Mouse (Mus musculus): ENCODE measurements at regions not wholly inside any gene's neighbourhood (a gene's known extent, or its start where the extent isn't known, plus 50 kb on each side); places are given as distances from the start of the nearest gene placed in this dataset.

DNA sequence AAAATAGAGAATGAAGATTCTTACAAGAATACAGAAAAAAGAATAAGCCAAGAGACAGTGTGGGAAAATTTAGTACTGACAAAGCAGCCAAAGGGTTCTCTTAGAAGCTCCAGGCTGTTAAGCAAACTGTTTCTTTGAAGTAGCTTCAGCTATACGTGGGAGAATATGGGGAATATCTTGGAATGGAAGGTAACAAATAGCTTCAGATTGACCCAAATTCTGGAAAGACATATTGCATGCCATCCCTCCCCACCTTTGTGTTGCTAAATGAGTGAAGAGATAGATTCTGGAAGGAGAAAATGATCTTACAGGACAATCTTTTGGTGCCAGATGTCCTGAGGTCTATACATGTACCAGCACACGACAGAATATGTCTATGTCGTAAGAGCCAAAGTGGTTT lies 591.9 kb upstream of the Cdh6 start:
- DNase-seq: no peak

DNA sequence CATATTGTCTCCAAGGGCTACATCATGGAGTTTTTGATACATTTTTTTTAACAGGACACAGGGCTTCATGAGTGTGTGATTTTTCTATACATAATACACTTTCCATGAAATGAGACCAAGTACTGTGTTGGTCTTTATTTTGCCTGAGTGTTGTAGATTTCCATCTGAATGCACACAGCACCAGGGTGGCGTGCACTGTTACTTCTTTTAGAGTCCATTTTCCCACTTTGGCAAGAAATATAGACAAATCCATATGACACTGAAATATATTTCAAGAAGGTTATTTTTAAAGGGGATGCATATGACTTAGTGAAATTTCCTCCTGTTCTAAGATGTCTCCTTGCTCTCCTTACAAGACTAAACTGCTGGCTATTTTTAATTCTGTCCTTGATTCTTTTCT lies 591.1 kb upstream of the Cdh6 start:
- DNase-seq: no peak

DNA sequence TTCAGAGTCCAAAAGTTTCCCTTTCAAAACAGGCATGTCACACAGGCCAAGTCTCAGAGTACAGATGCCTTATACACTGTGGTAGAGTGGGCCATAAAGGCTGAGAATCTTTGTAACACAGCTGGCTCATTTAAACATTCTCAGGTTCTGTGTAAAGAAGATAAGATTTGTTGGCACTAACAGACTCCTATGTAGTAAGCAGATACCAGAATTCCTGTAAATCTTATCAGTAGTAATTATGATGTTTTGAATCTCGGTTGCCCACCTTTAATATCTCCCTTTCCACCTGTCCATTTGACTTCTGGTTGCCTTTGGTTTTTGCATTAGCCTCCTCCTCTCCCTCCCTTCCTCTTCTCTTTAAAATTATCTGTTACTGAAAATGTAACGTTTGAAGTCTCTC lies 573.1 kb upstream of the Cdh6 start:
- no peak for DNase-seq

DNA sequence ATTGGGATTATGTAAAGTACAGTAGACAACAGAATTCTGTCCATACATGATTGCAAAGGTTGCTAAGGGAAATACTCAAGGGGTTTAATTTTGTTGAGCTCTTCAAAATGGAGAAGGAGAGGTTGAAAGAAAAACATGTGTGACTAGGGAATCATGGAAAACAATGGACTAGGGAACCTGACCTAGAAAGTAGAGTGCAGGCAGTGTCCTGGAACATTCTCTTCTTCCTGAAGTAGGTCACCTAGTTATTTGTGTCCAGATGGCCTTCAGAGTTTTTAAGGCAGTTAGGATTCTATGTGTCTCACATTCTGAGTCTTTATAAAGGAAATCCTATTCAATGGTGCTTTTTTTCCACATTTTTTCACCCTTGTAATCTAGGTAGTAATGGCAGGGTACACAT lies 532.8 kb upstream of the Cdh6 start:
- no peak for DNase-seq

DNA sequence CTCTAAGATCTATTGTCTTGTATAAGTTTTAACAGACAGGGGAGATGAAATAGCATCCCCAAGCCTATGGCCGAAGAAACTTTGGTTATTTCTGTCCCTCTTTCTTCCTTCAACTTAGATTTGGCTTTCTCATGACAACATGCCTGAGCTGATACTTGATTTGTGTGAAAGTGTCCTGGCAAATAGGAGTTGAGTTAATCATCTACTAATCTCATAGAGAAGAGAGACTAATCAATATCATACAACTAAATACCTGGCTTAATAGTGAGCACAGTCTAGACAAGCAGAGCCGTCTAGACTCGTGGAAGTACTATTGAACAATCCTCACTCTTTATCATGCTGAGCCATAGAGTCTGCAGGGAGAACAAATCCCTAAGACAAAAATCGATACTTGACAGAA lies 531.7 kb upstream of the Cdh6 start:
- no peak for DNase-seq

DNA sequence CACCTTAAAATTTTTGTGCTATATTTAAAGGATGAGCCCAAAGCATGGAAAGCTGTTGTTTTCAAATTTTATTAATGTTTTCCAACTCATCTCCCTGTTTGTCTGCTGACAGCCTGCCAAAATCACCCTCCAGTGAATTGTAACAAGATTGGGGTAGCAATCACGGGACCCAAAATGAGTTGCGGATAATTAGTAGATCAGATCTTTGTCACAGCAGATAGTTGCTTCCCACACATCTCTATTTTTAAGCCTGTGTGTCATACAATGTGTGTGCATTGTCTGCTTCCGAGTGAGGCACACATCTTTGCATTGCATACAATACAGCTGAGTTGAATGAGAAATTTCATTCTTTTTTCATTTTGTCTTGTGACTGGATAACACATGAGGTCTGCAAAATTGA lies 494.7 kb upstream of the Cdh6 start:
- DNase-seq: no peak

DNA sequence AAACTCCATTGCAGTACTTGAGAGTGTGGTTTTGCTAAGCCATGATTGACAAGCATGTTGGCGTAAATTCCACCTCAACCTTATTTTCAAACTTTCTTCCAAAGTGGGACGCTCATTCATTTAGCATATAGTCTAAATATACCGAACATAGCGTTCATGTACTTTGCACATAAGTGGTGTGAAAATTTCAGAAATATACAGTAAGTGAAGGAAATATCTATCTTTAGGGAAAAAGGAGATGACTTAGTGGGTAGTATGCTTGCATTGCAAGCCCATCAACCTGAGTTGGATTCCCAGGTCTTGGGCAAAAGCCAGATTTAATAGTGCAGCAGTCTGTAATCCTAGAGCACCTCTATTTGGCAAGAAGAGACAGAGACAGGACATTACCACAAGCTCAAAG lies 493.8 kb upstream of the Cdh6 start:
- DNase-seq: no peak

DNA sequence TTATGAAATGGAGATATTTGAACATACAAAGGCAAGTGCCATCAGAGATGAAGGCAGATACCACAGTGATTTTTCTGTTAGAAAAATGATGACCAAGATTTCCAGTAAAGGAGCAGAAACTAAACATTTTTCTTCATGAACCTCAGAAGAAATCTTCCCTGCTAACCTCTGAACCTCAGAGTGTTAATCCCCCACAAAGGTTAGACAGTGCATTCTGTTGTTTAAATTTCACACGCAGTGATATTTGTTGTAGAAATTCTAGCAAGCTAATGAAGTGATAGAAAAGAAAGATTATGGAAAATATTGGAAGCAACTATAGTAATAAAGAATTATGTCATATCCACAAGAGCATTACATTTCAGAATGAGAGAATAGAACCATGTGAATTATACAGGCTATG lies 488.8 kb upstream of the Cdh6 start:
- no peak for DNase-seq

DNA sequence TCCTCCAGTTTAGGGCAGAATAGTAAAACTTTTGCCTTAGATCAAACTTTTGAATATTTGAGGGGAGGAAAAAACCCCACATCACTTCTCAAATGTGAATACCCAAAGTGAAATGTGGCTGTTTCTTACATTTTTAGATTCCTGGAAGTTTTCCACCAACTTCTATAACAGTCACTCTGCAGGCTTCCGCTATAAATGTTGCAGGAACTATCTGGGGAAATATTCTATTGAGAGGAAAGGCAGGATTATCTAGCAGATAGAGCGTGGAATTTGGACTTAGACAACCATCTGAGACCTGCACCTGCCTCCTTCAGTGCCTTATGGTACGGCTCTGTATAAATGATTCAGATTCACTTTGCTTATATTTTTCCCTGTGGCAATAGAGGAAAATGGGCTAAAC lies 481.6 kb upstream of the Cdh6 start:
- DNase-seq: no peak

DNA sequence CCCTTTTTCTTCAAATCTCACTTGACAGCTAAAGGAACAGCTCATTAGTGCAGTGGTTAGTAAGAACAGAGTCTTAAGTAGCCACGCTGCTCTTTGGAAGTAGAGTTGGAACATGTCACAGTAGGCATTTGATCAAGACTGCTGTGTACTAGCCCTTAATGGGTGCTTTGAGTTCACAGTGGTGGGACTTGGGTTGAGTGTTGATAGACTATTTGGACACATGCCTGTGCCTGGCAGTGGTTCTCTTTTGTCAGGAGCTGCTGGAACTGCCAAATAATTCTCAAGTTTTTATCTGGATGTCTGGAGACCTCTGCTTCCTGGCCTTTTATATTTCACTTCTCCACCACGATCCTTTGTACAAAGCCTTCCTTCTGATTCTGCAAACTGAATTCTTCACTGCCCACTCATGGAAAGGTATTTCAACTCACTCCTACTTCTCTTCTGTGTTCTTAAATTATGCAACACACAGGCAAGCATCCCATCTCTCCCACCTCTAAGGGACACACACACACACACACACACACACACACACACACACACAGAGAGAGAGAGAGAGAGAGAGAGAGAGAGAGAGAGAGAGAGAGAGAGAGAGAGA lies 462.0 kb upstream of the Cdh6 start:
- DNase-seq: no peak

DNA sequence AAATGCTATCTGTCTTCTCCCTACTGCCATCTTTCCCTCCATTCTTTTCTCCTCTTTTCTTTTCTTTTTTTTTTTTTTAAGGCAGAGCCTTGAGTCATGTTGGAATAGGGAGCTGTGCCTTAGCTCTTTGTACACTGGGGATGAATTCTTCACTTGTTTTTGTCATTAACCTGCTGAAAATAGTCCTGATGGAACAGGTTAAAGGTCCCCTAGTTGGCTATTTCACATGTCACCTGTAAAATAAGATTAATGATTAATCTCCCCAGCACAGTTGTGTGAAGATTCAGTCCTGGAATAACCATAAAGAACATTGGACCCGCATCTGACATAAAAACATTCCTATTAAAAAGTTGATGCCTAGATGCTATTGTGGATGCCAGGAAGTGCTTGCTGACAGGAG lies 428.7 kb upstream of the Cdh6 start:
- DNase-seq: peak; percentile 31

DNA sequence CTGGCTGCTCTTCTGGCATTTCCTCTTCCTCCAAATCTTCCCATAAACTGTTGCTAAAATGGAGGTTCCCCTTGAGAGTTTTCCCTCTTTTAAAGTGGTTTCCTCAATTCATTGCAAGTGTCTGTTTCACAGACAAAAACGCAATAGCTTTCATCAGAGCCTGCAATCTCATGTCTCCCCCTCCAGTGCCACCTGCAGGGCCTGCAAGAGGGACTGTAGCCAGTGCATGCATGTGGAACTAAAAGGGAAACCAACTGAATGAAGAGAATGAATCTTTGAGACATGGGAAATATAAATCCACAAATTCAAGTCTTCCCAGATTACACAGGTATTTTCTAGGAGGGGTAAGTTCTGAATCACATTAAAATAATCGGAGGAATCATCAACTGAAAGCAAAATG lies 424.4 kb upstream of the Cdh6 start:
- DNase-seq: no peak

DNA sequence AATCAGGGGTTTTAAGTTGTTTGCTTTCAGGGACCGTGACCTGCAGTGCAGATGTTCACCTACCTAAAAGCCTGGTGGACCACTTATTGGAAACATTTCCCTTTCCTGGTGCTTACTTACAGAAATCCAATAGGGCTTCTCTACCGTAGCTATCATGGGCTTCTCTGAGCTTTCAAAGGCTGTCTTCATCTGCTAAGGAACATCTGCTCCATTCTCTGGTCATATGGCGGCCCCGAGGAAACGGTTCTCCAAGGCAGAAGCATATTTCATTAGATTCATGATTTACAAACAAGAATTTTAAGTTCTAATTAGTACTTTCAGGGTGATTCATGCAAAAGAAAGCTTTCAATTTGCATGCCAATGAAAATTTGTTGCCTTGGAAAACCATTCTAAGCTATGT lies 420.3 kb upstream of the Cdh6 start:
- no peak for DNase-seq

DNA sequence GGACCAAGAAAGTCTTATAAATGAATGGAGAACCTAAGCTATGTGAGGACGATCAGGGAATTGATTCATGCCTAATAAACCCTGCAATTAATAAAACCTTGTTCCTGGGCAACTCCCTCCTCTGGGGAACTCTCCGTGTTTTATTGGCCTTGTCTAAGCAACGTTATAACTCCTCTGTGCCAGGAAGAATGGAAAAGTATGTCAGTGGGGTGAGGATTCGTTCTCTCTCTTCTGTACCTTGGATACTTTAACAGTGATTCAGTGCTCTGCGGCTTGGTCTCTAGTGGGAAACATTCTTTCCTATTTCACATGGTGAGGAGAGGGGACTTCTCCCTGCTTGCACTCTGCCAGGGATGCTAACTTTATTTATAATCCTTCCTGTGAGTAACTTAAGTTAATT lies 417.4 kb upstream of the Cdh6 start:
- no peak for DNase-seq

DNA sequence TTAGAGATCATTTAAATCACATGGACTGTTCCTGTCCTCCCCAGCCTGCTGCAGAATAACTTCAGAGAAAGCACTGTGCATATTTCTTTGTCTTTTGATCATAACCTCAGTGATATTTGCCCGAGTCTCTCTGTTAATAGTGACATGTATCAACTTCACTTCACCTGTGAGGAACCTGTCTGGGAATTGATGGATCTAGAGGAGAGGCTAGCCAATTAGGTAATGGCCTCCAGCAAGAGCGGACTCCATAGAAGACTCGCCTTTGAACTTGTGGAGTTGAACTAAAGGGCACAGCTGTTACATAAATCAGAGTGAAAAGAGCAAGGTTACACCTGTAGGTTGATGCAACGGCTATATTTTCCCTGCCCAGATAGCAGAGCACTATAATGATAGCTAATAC lies 409.8 kb upstream of the Cdh6 start:
- no peak for DNase-seq

DNA sequence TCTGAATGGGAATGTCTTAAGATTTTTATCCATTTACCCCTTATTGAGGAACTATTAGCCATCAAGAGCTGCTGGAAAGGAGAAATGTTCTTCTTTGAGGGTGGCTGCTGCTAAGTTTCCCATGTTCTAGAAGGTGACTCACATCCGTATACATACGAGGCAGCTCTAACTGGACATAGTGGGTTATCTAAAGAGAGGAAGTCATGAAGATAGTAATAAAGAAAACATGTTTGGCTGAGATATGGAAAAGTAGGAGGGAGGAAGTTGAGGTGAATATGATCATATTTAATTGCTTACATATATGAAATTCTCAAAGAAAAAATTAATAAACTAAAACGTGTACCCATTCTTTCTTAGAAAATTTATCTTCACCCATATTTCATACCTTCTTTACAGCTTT lies 408.7 kb upstream of the Cdh6 start:
- no peak for DNase-seq

DNA sequence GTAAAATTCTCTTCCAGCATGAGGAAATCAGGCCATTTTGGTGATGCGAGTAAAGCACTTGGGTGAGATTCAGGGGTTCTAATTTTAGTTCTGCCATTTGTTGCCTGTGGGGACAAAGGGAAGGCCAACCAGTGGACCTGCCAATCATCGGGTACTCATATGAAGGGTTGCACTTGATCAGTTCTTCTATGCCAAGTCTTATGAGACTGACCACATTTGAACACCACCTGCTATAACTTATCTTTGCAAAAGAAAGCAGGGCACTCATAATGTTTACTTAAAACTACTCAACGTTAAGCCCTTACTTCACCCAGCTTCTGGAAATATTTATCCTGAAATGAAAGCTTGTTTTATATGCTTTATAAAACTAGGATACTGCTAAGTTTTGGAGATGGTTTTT lies 400.1 kb upstream of the Cdh6 start:
- no peak for DNase-seq

DNA sequence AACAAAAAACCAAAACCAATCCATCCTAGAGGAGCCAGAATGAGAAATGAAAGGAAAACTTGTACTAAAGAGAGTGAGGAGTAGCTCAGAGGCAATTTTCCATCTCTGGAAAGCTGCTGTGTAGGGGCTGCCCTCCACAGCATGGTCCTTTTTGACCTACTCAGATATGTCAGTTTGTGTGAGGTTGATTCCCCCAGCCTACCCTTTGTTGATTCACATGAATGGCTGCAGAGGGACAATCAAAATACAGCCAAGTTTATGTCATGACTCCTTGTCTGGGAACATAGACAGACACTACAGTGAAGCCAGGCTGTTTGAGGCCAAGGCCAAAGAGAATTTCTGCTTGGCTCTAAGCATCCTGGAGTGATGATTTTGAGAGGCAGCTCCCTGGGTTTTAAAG lies 387.4 kb upstream of the Cdh6 start:
- DNase-seq: no peak

DNA sequence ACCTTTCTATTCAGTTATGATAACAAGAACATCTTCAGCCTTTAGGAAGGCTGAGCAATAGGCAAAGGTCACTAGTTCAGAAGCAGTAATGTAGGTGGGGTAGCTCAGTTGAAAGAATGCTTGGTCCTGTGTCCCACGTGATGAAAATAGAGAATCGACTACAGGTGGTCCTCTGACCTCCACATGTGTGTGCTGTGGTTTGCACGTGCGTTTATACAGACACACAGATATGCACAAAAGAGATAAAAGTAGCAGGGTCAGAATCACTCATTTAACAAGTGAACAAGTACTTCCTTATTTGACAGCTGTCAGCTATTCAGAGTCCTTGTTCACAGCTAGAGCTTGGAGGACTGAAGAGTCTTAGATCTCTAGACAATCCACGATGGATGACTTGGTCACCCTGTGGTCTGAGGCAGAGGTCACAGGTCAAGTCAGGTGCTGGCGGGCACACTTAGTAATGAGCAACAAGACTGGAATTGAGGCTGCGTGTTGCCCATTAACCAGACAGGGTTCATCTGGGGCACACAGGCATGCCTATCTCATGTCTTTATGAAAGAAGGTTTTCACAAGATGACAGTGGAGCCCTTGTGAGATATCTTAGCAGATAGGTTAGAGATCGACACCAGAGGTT lies 375.8 kb upstream of the Cdh6 start:
- no peak for DNase-seq

DNA sequence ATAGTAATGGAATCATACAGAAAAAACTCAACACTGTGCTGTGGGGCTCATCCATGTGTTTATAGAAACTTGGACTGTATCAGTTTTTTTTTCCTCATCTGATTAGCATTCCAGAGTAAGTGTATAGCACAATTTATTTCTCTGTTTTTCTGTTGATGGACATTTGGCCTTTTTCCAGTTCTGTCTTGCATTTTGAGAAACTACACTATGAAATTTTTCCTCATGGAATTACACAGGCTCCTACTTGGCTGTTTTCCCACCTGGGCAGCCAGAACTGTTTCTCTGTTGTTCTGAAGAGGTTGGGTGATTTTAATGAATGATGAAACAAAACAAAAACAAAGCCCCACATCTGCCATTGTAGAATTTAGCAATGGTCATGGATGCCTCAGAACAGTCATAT lies 366.6 kb upstream of the Cdh6 start:
- DNase-seq: no peak

DNA sequence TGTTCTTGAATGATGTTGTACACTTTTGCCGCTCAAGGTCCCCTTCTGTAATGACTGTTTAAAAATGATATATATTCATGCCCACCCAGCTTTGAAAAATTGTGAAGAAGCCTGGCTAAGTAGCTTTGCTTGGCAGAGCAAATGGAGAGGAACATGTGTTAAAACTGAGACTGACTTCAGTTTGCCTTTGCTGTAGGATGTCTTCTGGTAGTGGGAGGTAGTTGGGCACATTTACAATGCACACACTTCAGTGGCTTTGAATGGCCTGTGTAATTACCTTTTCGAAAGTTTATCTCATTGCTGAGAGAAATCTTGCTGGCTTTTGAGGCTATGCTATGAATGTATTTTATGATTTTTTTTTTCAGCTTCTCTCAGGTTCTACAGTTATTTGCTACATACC lies 360.5 kb upstream of the Cdh6 start:
- DNase-seq: no peak

DNA sequence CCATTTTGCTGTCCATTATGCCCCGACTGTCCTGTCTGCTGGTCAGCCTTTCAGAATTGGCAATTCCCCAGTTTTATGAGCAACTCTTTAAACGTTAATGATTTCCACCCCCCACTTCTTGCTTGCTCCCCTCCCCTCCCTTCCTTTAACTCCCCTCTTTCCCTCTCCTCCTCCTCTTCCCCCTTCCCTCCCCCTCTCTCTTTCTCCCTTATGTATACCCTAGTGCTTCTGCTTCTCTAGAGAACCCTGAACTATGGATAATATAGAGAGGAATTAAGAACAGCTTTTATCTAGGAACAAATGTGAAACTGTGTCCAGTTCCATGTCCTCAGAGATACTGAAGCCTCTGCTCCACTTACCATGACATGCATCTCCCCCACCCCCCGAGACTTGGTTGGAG lies 356.5 kb upstream of the Cdh6 start:
- no peak for DNase-seq

DNA sequence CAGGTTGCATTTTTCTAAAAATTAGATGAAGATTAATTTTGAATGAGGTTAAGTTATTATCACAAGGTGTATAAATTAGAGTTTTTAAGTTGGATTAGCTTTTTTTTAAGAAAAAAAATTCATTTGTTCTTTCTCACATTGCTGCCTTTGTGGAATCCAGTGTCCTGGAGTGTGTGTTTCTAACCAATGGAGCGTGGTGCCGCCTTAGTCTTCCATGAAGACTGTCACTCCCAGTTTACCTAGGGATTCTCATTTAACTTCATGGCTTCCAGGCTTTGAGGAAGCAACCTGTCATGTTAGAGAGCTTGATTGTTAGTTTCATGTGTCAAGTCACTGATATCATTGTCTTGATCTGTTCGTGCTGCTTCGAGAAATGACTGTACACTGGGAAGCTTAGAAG lies 355.6 kb upstream of the Cdh6 start:
- no peak for DNase-seq
